Mouse (Mus musculus) kidney, embryonic 16.5 days (tissue): ENCODE measurements around the gene Ggt1. TPM values are rescaled to one million over a fixed set of nuclear protein-coding genes. Genes with fewer than 3 reads are reported as not detected.

ENCODE experiments used
- ATAC-seq: fragments of 200-750 bp; cut with Nextera tagmentation; 2 replicates; pipeline ENCODE4 v1.8.0; 2017; ENCODE audit warnings: moderate TSS enrichment; ENCODE audit not compliant: low FRiP score, low TSS enrichment
- H3K27ac ChIP-seq: fragments of 300-500 bp; sonication (generic); 2 replicates; pipeline ENCODE4 v1.5.1; 2014; ENCODE audit warnings: low read length
- H3K27me3 ChIP-seq: fragments of 300-500 bp; sonication (generic); 2 replicates; pipeline ENCODE4 v1.6.1; 2014; ENCODE audit warnings: low read length, control low read depth, mixed read lengths; ENCODE audit not compliant: insufficient read depth
- H3K36me3 ChIP-seq: fragments of 300-500 bp; sonication (generic); 2 replicates; pipeline ENCODE4 v1.6.1; 2014; ENCODE audit warnings: low read length, control low read depth, mixed read lengths; ENCODE audit not compliant: insufficient read depth
- H3K4me1 ChIP-seq: fragments of 300-500 bp; sonication (generic); 2 replicates; pipeline ENCODE4 v1.6.1; 2014; ENCODE audit warnings: low read length, control low read depth, mixed read lengths; ENCODE audit not compliant: insufficient read depth
- H3K4me2 ChIP-seq: fragments of 300-500 bp; sonication (generic); replicated peaks from 2 replicates; pipeline ENCODE4 v1.6.1; 2014; ENCODE audit warnings: low read depth, low read length
- H3K4me3 ChIP-seq: fragments of 300-500 bp; sonication (generic); 2 replicates; pipeline ENCODE4 v1.5.1; 2014; ENCODE audit warnings: mild to moderate bottlenecking, low read length
- H3K9ac ChIP-seq: fragments of 300-500 bp; sonication (generic); replicated peaks from 2 replicates; pipeline ENCODE4 v1.6.1; 2014; ENCODE audit warnings: low read length
- H3K9me3 ChIP-seq: fragments of 300-500 bp; sonication (generic); 2 replicates; pipeline ENCODE4 v1.6.1; 2016; ENCODE audit warnings: low read length, control low read depth
- WGBS: fragments of 180-500 bp; shearing (Covaris S2); extraction: QIAGEN DNeasy Blood & Tissue Kit; methylation state at CpG from one replicate; pipeline ENCODE4 v1.1.7; 2014; 5-methylcytosine and 5-hydroxymethylcytosine counted together
- polyA plus RNA-seq: library from polyadenylated mRNA; unstranded; fragments of >200 nt; fragmentation: Nextera tagmentation; extraction: Ambion mirVana; gene quantifications from 2 replicates; pipeline ENCODE4 v1.2.1, GENCODE M21; 2015

Ggt1 gene
- polyA plus RNA-seq, 1 experiment from 2014 or later = 292 TPM

DNA sequence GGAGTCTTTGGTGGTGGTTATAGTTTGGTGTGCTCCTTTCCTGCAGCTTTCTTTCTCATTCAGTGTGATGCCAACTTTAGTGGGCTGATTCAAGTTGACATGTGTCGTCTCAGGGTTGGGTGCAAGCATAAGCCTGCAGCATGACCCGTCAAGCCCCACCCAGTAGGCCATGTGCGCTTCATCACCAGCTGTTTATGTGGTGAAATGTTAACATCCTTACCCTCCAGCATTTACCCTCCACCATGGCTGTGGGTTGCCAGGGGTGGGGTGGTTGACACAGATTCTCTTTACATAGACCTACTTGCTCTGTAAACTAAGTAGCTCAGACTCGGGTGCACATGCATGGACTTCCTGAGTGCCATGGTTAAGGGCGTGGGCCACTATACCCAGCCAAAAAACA lies 25.3 kb upstream of the Ggt1 start:
- Histone ChIP-seq H3K4me1 (no peaks in the 10 kb centered on the region), H3K36me3 (peaks cover 42% of the 10 kb centered on the region), H3K9me3 (0 out of 2 replicates have a peak, but pooled peaks cover 3% of the 10 kb centered on the region), H3K4me2 (no peak overlapping the region), H3K27ac (no peak overlapping the region), H3K27me3 (no peaks in the 10 kb centered on the region), H3K4me3 (no peak overlapping the region), H3K9ac (no peak overlapping the region)
- 92% methylated on average over 5 of the region's 5 CpGs for WGBS
- ATAC-seq = no peak

DNA sequence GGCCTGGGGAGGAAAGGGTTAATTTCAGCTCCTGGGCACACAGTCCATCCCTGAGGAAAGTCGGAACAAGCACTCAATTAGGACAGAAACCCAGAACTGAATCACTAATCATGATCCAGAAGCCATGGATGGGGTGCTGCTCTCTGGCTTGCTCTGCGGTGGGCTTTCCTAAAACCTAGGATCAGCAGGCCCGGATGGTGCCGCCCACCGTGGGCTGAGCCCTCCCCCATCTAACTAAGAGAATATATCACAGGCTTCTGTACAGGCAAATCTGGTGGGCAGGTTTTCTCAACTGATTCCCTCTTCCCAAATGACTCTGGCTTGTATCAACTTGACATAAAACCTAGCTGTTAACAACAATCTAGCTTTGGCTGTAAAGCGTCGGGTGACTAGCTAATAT lies 13.5 kb upstream of the Ggt1 start:
- Histone ChIP-seq H3K27ac (no peak overlapping the region), H3K27me3 (no peaks in the 10 kb centered on the region), H3K9ac (no peak overlapping the region), H3K4me3 (no peak overlapping the region), H3K9me3 (peaks cover 5% of the 10 kb centered on the region; the same call in 1 of the 2 replicates), H3K36me3 (no peaks in the 10 kb centered on the region), H3K4me1 (peaks cover 42% of the 10 kb centered on the region), H3K4me2 (no peak overlapping the region)
- ATAC-seq = no peak
- WGBS = 55% methylated on average over 7 of the region's 7 CpGs

DNA sequence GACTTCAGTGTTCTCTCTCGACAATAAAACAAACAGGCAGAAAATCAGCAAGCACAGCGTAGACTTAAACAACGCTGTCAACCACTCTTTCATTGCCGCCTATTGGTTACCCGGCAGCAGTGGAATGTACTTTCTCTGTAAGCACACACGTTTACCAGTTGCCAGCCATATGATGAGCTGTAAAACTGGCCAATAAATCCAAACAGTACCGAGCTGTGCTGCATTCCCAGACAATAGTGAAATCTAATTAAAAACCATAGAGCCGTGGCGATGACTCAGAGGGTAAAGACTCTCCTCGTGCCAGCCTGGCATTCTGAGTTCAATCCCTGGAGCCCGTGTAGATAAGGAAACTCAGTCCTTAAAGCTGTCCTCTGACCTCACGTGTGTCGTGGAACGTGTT lies 12.9 kb upstream of the Ggt1 start:
- H3K36me3 ChIP-seq = no peaks in the 10 kb centered on the region
- no peak overlapping the region for H3K9ac ChIP-seq
- H3K4me2 ChIP-seq = 0 out of 2 replicates have a peak overlapping the region, but pooled peaks have one; percentile 4
- H3K4me3 ChIP-seq = no peak overlapping the region
- H3K4me1 ChIP-seq = peaks cover 42% of the 10 kb centered on the region
- no peaks in the 10 kb centered on the region for H3K27me3 ChIP-seq
- H3K9me3 ChIP-seq = peaks cover 5% of the 10 kb centered on the region; the same call in 1 of the 2 replicates
- H3K27ac ChIP-seq = no peak overlapping the region
- ATAC-seq = peak; percentile 30; the same call in 1 of the 2 replicates
- 28% methylated on average over 14 of the region's 14 CpGs for WGBS

DNA sequence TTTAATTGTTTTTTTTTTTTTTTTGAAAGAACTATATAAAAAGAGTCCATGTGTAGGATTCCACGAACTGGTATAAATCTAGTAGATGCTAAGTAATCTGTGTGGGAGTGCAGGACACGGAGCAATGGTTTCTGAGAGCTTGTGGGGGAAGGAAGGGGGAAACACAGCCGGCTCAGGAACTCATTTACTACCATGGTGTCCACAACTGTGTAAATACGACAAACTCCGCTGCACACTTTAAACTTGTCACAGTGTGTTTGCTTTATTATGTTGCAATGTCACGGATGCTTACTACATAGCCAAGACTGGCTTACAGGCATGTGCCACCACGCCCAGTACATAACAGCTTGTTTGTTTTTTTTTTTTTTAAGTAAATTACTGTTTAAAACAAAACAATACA lies 11.5 kb upstream of the Ggt1 start:
- 16% methylated on average over 7 of the region's 7 CpGs for WGBS
- Histone ChIP-seq H3K9ac (no peak overlapping the region), H3K4me1 (peaks cover 42% of the 10 kb centered on the region), H3K4me2 (no peak overlapping the region), H3K4me3 (no peak overlapping the region), H3K27me3 (no peaks in the 10 kb centered on the region), H3K9me3 (peaks cover 5% of the 10 kb centered on the region; the same call in 1 of the 2 replicates), H3K27ac (no peak overlapping the region; the same call in 1 of the 2 replicates), H3K36me3 (no peaks in the 10 kb centered on the region)
- ATAC-seq = peak; percentile 65

DNA sequence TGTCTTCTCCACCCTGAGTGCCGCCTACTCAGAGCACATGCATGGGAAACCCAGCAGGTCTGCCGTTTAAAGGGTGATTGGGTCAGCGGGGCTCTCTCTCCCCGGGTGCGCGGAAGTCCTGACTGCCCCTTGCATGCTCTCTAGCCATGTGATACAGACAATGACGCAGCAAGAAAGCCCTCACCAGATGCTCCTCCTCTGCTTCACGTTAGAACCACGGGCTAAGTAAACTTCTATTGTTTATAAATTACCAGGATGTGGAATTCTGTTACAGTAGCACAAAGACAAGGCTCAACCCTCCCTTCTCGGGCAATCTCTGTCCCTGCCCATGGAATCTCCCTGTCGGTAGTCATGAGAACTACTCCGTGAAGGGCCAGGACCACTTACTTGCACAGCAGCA lies 10.2 kb upstream of the Ggt1 start:
- Histone ChIP-seq H3K36me3 (no peaks in the 10 kb centered on the region), H3K4me2 (peak overlapping the region; percentile 27; the same call in 1 of the 2 replicates), H3K9ac (0 out of 2 replicates have a peak overlapping the region, but pooled peaks have one; percentile 16), H3K4me1 (peaks cover 42% of the 10 kb centered on the region), H3K27ac (no peak overlapping the region), H3K9me3 (no peaks in the 10 kb centered on the region), H3K4me3 (no peak overlapping the region), H3K27me3 (no peaks in the 10 kb centered on the region)
- WGBS = 21% methylated on average over 12 of the region's 12 CpGs
- peak; percentile 24; the same call in 1 of the 2 replicates for ATAC-seq

DNA sequence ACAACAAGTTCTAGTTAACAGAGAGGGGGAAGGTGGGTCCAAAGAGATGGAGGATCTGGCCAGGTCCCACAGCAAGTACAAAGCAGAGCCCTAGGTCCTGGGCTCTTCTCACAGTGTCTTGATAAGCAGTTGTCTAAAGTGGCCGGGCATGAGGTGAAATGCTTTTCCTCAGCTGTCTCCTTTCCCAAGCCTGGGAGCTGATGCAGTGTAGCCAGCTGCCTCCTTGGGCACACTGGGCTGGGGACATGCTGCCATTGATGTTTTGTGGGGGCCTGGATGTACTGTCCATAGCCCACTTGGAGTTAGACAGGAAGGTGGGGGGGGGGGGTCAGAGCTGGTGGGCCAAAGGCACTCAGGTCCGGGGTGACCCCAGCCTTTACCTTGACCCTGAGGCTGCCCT lies 9.3 kb upstream of the Ggt1 start:
- WGBS = 38% methylated on average over 2 of the region's 2 CpGs
- H3K27ac ChIP-seq = no peak overlapping the region

DNA sequence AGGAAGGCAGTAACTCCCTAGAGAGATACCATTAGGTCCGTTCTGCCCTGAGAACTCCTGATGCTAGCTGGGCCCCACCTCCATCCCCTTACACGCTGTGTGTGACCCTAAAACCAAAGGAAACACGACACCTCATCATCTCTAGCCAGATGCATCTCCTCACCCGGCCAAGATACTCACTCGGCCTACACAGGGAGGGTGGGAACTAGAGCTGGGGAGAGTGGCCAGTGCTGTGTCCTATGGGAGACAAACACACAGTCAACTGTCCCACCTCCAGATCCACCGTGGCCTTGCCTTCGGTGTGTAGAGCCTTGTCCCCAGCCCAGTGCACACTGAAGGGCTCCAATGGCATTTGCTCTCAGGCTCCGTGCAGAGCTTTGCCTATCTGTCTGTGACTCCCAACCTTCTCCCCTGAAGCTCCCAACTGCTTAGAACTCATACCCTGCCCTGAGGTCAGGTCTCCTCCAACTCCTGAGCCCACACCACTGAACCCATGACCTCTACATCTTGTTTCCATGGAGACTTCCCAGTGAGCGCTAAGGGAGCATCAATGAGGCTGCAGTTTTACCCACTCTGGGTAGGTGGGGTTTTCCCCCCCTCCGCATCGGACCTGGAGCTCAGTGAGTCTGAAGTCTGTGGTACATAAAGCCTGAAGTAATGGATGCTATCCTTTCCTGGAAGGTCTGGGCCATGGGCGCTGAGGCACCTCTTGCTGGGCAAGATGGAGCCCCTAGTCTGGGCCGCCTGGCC lies 8.5 kb upstream of the Ggt1 start:
- peaks cover 55% of the 10 kb centered on the region for H3K4me1 ChIP-seq
- 54% methylated on average over 13 of the region's 13 CpGs for WGBS
- H3K27me3 ChIP-seq = no peaks in the 10 kb centered on the region
- H3K9ac ChIP-seq = no peak overlapping the region
- no peak for ATAC-seq
- no peak overlapping the region for H3K4me2 ChIP-seq
- H3K9me3 ChIP-seq = no peaks in the 10 kb centered on the region
- H3K36me3 ChIP-seq = no peaks in the 10 kb centered on the region
- no peak overlapping the region for H3K27ac ChIP-seq
- H3K4me3 ChIP-seq = no peak overlapping the region

More for the DNA sequence above, 9.3 kb upstream of the Ggt1 start:
- no peaks in the 10 kb centered on the region for H3K27me3 ChIP-seq
- H3K9ac ChIP-seq = no peak overlapping the region
- H3K36me3 ChIP-seq = no peaks in the 10 kb centered on the region
- H3K4me1 ChIP-seq = peaks cover 49% of the 10 kb centered on the region
- H3K4me2 ChIP-seq = no peak overlapping the region
- H3K4me3 ChIP-seq = no peak overlapping the region
- ATAC-seq = no peak
- no peaks in the 10 kb centered on the region for H3K9me3 ChIP-seq

DNA sequence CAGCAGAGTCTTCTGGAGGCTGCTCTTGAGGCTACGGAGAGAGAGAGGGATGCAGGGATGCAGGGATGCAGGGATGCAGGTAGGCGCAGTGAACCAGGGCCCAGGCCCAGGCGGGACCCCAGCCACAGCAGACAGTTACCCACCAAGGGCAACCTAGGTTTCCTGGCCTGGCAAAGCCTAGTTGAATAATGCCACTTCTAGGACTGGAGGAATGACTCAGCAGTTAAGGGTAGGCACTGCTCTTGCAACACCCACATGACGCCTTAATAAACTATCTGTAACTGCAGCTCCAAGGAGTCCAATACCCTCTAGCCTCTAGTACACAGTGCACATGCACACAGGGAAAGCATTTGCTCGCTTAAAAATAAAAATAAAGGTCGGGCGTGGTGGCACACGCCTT lies 7.3 kb upstream of the Ggt1 start:
- ATAC-seq = no peak
- 90% methylated on average over 8 of the region's 8 CpGs for WGBS

DNA sequence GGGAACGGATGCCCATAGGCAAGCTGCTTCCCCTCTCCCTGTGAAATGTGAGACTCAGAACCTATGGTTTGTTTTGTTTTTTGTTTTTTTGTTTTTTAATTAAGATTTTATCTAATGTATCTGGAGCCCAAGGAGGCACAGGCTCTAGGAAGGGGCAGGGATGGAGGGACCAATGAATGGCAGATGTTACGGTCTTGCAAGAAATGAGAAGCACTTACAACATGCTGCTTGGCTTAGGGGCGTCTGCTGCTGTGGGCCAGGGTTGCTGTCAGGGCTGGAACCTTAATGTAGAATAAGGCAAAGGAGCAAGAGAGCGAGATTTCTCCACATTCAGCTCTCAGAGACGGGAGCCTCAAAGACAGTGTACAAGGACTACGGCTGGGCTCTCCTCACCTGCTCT lies 5.8 kb upstream of the Ggt1 start:
- Histone ChIP-seq H3K27ac (peak overlapping the region; percentile 72; the same call in 1 of the 2 replicates), H3K4me1 (peaks cover 55% of the 10 kb centered on the region), H3K9ac (no peak overlapping the region), H3K9me3 (no peaks in the 10 kb centered on the region), H3K4me3 (no peak overlapping the region), H3K4me2 (no peak overlapping the region), H3K36me3 (no peaks in the 10 kb centered on the region), H3K27me3 (peaks cover 12% of the 10 kb centered on the region)
- WGBS = 72% methylated on average over 6 of the region's 6 CpGs
- ATAC-seq = no peak

More for the DNA sequence above, 7.3 kb upstream of the Ggt1 start:
- Histone ChIP-seq H3K4me2 (no peak overlapping the region), H3K27me3 (no peaks in the 10 kb centered on the region), H3K4me1 (peaks cover 55% of the 10 kb centered on the region), H3K4me3 (no peak overlapping the region), H3K36me3 (no peaks in the 10 kb centered on the region), H3K27ac (no peak overlapping the region), H3K9ac (no peak overlapping the region), H3K9me3 (no peaks in the 10 kb centered on the region)

DNA sequence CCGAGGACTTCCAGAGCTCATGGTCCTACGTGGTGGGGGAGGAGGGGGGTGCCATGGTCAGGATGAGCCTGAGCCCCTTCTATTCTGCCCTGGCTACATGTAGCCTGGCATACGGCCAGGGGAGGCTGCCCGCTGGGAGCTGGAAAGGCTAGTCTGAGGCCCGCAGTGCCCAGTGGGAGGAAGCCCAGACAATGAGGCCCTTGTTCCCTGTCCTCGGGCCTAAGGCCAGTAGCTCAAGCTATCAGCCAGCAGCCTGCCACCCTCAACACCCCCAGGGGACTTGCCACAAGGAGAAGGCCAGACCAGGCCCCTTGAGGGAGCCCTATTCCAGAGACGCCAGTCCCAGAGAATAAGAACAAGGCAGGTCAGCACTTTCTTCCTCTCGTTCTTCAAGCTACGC lies 5.4 kb upstream of the Ggt1 start:
- ATAC-seq = no peak

More for the DNA sequence above, 5.4 kb upstream of the Ggt1 start:
- no peaks in the 10 kb centered on the region for H3K36me3 ChIP-seq
- peaks cover 16% of the 10 kb centered on the region for H3K27me3 ChIP-seq
- peak overlapping the region; percentile 72 for H3K27ac ChIP-seq
- no peaks in the 10 kb centered on the region for H3K9me3 ChIP-seq
- no peak overlapping the region for H3K4me3 ChIP-seq
- H3K9ac ChIP-seq = no peak overlapping the region
- WGBS = 51% methylated on average over 9 of the region's 9 CpGs
- peaks cover 57% of the 10 kb centered on the region for H3K4me1 ChIP-seq
- no peak overlapping the region for H3K4me2 ChIP-seq
